Mouse (Mus musculus): ENCODE results near the gene Olfr1014.

Gene Olfr1014

DNA sequence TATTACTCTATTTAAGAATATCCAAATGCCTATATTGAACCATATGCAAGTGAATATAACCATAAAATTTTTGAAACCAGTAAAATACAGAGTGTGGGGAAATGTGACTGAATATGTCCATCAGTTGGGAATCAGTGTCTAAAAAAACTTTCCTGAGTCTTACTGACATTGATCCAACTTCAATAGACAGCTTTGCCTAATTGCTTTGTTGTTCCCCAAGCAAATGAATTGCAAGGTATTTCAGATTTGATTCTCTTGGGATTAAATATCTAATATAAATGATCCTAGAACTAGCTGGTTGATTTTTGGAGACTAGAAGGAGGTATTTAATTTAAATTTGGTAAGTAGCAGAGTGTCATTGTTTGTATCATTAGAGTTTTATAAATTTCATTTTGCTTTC, at the start of gene Olfr1014:
Gene Olfr1014 (plus strand): TSS at position 301 of the 400 bp plus-strand sequence.
- no peak for DNase-seq (ENCODE audit: low read depth)

DNA sequence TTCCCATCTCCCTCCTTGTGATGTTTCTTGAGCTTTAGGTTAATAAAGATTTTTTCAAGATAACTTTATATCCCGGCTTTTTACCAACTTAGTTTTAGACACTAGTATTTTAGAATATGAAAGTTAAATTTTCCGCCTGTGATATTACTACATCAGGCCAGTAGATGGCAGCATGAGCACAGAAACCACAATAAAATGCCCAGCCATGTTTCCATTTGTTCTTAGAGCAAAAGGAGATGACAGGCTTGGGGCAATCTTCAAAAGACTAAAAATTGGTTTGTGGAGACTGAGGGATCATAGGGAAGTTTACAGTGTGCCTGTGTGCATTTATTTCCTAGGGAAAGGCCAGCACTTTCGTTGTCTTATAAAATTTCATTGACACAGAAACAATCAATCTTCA, 46.7 kb upstream of the Olfr1014 start:
- no peak for DNase-seq (ENCODE audit: low read depth)

DNA sequence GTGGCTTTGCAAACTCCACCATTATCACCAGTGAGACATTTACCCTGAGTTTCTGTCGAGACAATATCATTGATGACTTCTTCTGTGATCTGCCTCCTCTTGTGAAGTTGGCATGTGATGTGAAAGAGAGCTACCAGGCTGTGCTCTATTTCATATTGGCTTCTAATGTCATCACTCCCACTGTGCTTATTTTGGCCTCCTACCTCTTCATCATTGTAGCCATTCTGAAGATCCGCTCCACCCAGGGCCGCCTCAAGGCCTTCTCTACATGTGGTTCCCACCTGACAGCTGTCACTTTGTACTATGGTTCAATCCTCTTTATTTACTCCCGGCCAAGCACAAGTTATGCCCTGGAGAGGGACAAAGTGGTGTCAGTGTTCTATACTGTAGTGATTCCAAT, 18.7 kb upstream of the Olfr1014 start:
- DNase-seq (ENCODE audit: low read depth), result no peak

DNA sequence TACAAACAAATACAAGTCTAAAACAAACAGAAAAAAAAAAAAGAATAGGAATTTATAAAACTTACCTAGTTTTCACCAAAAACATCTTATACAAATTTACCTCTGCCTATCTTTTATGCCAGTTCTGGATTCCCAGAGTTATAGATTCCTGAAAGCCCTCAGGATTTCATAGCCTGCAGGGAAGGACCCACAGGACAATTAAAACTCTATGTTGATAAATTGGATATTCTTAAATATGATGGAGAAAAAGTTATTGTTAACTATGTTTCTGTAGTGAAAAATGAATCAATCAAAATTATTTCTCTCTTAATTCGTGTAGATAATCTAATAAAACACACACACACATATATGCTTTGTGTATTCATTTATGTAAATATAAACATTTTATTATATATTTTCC, 9.8 kb upstream of the Olfr1014 start, which contains the start of gene Olfr1012:
Gene Olfr1012 (minus strand): TSS at position 101 of the 400 bp plus-strand sequence.
- DNase-seq (ENCODE audit: low read depth), result no peak

DNA sequence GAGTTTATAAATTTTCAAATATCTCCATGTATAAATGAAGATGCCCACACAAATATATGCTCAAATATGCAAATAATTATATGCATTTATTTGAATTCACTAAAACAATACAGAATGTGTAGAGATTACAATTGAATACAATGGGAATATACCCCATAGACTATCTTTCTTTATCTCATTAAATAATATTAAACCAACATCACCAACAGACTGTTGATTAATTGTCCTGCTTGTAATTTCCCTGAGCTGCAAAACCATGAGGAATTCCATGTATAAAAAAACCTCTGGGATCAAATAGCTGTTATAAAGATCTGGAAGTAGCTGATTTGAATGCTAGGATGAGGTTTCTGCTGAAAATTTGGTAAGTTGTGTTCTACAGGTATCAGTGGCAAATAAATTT, 5.7 kb upstream of the Olfr1014 start, which contains the start of gene Olfr1013:
Gene Olfr1013 (plus strand): TSS at position 301 of the 400 bp plus-strand sequence.
- no peak for DNase-seq (ENCODE audit: low read depth)

DNA sequence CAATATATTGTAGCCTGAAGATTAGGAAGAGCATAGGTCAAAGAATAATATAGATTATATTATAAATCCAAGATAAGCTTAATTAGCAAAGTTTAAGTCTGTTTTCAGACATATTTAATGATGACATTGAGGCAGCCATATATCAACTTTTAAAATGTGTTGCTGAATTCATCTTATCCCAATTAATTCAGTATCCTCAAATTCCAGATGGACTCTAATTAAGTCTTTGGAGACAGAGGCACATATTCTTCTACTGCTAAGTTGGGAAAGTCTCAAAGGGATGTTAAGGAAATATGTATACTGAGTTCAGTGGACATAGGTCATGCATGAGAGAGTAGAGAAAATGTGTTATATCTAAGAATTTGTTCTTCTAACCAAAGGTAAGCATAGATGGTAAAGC, 9.2 kb downstream of the Olfr1014 start, which contains the start of gene Olfr1015:
Gene Olfr1015 (plus strand): TSS at position 301 of the 400 bp plus-strand sequence.
- no peak for DNase-seq (ENCODE audit: low read depth)

DNA sequence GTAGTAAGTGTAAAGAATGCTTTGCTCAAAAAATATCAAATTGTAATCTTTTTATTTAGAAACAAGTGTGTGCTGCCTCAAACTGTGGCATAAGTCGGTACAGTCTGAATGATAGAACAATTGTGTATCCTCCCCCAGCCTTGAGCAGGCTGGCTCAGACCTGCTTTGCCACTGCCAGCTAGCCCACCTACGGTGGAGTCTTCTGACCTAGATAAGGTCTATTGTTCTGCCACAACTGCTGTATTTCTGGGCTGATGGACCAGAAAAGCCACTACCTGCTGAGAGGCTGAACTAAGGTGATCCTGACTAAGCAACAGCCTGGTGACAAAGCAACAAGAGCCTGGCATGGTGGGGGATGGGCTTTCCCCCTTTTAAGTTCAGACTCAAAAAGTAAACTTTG, 19.8 kb downstream of the Olfr1014 start:
- no peak for DNase-seq (ENCODE audit: low read depth)

DNA sequence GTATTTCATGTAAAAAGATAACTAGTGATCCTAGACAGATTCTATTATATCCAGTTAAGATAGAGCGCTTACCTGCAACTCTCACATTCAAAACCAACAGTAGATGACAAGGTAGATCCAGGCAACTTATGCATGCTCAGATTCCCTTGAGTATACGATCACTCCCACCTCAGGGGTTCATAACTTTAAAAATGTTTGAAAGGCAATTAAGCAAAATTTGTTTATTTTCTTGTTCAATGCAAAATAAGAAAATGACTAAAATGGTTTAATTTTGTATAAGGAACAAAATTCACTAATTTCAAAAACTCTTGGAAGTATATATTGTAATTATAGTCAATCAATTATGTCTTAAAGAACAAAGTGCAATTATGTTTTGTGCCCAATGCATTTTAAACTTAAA, 29.9 kb downstream of the Olfr1014 start, which contains the start of gene Olfr1016:
Gene Olfr1016 (minus strand): TSS at position 101 of the 400 bp plus-strand sequence.
- no peak for DNase-seq (ENCODE audit: low read depth)

DNA sequence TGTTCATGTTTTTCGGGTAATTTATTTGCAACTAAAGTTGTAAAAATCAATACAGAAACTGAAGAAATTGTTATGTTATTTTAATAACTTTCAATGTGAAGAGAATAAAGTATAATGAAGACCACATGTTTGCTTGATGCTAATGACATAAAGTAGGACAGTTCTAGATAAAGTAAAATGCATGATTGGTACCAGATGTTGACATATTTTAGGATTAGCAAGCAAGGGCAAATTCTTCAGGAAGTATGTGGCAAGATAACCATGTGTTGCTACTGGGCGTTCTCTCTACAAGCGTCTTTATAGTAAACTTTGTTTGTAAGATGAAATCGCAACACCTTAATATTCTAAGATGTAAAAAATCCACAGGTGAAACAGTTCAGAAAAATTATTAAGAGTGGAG, 32.0 kb downstream of the Olfr1014 start:
- no peak for DNase-seq (ENCODE audit: low read depth)

DNA sequence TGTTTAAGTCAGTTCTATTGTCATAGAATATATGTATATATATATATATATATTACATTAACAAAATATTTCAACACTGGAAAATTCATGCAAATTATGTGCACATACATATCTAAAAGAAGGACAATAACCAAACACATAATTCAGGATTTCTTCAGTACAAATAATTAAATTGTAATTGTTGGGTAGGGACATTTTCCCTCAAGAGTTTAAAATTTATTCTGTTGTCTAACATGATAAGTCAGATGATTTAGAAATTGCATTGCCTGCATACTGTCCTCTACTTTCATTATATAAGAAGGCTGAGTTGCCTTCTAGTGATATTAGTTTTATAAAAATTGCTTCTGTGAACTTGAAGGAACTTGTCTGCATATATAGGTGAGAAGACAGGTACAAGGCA, 45.7 kb downstream of the Olfr1014 start, which contains the start of gene Olfr1018:
Gene Olfr1018 (plus strand): TSS at position 301 of the 400 bp plus-strand sequence.
- no peak for DNase-seq (ENCODE audit: low read depth)

Data from c-Kit-positive CD71-positive TER-119-negative erythroid progenitor cells, embryonic 14.5 days (primary cell).